Mouse (Mus musculus) megakaryocyte, adult 5-6 weeks (primary cell): ENCODE data around the gene Gm20388. TPM values are rescaled to one million over a fixed set of nuclear protein-coding genes. Genes with fewer than 3 reads are reported as not detected.

Experiments
- ATAC-seq: 2 replicates; pipeline ENCODE4 v1.8.0; 2016; ENCODE audit warnings: mild to moderate bottlenecking, inconsistent platforms; ENCODE audit not compliant: poor library complexity, severe bottlenecking
- total RNA-seq, 2 experiments: library from RNA; stranded (forward) in 1 of 2; stranded (reverse) in 1 of 2; fragments of 153-499, 151-499 nt in 1 of 2; fragments of 221-1000, 200-1000 nt in 1 of 2; gene quantifications; 2 replicates each; pipeline versions ENCODE4 v1.2.3 to v1.2.4; 2015 to 2017

Gene Gm20388
- total RNA-seq, 2 experiments from 2014 or later: 7.6 to 15.5 TPM

DNA sequence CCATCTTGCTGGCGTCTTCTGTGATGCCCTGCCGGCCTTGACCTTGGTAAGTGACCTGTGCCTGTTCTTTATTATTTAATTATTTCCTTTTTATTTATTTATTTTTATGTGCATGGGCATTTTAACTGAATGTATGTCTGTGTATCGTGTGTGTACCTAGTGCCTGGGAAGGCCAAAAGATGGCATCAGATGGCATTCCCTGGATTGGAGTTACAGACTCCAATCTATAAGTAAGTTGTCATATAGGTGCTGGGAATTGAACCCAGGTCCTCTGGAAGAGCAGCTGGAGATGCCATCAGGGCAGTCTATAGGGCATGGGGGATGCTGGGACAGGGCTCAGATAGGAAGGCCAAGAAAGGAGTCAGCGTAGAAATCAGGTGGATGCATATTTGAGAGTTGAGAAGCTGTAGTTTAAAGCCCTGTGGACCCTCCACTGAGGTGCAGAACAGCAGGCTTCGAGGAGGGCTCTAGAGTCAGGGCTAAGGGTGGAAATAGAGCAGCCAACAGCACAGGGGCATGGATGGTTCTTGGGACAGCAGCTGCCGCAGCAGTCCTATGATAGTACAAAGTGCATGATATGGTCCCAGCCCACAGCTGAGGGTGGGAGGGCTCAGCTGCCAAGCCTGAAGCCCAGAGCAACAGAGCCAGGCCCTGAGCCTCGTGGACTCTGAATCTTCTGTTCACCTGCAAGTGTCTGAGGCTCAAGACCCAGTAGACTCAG is 2450.2 kb downstream of the Gm20388 start, which contains the start of gene Trhr2:
Trhr2 (minus strand) TSS at position 51 of the 721 bp plus-strand sequence.
- ATAC-seq: no peak

DNA sequence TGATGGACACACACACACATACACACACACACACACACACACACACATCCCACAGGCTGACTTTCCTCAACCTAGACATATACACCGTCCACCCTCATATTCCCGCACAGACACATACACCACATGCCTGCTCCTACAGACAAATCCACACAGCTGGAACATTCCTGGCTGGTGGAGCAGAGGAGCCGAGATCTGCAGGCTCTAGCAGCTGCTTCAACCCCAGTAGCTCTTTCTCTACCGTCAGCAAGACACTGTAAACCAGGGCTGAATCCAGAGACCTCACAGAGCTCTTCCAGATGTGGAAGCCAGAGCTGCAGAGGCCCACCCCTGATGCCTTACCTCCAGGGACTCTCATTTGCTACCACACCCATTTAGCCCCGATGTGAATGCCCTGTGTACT is 2451.6 kb downstream of the Gm20388 start:
- ATAC-seq: no peak

DNA sequence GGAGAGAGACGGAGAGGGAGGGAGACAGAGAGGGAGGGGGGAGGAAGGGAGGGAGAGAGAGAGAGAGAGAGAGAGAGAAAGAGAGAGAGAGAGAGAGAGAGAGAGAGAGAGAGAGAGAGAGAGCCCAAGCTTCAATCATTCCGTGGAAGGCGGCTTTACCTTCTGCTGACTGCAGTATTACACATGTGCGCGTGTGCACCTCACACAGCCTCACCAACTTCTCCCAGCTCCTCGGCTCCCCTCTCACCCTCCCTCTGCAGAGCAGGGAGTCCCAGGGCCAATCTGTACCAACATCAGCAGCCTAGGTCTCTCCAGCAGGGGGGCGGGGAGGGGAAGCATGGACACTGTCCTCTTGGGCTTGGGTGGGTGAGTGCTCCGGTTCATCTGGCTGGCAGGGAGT is 2452.3 kb downstream of the Gm20388 start:
- ATAC-seq: no peak

DNA sequence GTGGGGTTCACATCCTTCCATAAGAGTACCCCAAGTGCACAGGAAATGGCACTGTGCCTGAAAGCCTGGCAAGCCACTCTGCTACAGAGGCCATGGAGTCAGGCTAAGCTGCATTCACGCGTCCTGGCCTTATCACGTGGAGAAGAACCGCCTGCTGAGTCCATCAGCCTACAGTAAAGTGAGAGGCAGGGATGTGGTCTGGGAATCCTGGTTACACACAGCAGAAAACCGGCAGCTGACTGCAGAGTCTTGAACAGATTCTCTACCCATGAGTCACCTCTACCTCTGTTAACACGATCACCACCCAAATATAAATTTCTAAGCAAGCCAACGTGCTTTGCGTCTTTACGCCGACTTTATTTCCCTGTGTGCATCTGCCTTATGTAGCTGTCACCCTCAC is 2457.9 kb downstream of the Gm20388 start:
- no peak for ATAC-seq

DNA sequence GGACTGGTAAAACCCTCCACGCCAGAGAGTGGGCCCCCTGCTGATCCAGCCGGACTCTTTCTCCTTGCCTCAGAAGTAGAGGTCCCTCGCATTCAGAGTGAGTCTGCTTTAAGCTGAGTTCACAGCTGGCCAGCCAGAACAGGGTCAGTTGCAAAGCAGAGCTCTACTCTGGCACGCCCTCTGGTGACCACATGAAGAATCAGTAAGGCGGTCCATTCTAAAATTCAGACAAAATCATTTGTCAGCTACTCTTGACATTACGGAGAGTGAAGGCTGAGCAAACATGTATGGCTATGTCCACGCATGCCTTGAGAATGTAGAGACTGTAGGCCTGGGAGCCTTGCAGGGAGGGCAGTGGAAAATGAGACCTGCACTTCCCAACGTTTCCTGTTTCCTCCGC is 2459.0 kb downstream of the Gm20388 start:
- ATAC-seq: peak; percentile 81

DNA sequence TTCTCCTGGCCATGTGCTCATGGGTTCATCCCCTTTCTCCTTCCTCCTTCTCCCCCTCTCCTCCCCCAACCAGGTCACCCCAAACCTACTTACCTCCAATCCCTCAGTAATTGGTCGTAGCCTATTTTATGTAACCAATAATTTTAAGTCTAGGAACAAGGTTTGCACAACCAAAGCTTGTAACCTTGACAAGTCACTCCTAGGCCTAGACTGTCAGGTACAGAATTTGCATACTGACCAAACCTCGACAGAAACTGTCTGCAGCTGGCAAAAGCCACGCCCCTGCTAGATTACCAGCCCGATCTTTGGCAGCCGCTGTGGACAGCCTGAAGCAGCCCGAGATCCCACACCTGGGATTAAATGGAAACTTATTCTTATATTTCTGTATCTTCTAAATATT is 2461.1 kb downstream of the Gm20388 start:
- ATAC-seq: no peak

DNA sequence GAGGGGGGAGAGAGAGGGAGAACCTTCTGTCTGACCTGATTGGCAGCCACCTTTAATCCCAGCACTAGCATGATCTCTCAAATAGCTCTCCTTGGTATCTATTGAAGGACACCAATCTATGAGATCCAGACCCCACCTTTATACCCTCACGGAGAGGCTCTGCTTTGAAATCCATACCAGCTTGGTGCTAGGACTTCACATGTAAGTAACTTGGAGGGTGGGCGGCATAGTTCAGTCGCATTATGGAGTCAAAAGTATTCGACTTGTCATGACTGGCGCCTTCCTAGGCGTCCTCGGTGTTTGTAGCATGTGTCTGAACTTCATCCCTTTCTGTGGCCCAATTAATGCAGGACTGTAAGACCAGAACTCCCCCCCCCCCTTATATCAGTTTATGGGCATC is 2464.7 kb downstream of the Gm20388 start:
- ATAC-seq: no peak

DNA sequence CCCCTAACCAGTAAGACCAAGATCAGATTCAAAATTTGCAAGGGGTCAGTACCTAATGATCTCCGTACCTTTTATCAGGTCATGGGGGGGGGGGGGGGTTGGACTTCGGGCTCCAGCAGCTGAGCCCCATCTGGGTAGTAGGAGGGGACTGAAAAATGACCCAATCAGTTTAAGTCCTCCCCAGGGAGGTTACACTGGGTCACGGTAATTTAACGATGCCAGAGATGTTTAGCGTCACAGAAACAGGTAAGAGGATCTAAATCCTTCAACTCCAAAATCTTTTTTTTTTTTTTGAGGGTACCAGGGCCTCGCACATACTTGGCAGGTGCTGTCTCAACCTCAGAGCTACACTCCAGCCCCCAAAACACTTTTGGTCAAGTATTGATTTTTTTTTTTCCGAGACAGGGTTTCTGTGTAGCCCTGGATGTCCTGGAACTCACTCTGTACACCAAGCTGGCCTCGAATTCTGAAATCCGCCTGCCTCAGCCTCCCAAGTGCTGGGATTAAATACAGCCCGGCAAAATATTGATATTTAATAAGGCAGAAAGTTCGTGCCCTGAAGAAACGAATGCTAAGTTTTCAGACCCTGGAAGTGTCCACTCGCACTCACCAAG is 2465.2 kb downstream of the Gm20388 start:
- no peak for ATAC-seq

DNA sequence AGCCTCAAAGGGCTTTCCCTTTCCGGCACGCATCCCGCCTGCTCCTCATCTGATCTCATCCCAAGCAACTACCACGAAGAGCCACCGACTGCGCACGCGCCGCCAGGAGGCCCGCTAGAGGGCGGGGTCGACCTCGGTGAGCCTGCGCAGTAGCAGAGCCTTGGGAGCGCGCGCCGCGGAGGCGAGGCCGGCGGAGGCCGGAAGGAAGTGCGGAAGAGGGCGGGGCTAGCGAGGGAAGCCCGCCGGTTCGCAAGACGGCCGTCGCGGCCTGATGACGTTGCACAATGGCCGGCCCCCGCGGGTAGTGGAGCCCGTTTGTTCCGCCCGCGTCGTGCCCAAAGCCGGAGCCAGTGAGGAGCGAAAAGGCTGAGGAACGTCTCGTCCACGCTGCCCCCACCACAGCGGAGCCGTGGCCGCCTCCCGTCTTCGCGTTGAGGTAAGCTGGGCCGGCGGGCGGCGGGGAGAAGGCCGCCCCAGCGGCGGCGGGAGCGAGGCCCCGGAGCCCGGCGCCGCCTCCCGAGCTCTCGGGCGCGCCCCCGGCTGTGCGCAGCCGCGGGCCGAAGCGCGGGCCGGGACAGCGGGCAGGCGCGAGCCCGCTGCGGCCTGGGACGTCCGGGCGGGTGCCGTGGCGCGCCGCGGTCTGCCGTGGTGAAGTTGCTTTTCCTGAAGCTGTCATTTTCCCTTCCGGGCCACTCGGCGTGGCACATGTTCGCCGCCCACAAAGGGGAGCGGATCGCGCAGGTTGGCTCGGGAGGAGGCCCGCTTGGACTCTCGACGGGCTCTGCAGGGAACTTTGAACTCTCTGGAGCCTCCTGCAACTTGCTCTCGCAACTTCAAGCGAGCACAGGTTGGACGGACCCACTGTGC is 2466.0 kb downstream of the Gm20388 start, which contains the start of gene Zc3h18:
Zc3h18 (plus strand) TSS at position 245 of the 867 bp plus-strand sequence.
- peak; percentile 99 for ATAC-seq

DNA sequence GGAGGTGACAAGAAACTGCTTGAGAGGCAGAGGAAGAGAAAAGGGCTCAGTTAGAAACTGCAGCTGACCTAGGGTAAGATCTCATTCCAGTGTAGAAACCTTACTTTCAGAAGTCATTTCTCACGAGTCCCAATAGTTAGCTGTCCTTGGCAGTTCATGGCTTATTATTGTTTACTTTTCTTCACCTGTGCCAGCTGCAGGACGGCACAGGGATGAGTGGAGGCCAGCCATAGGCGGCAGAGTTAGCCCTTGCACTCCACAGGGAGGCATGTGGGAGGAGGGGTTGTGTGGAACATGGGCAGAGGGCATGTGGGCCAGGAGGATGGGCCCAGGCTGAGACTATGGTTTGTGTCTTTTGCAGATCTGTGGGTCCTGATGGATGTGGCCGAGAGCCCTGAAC is 2472.4 kb downstream of the Gm20388 start:
- ATAC-seq: no peak

DNA sequence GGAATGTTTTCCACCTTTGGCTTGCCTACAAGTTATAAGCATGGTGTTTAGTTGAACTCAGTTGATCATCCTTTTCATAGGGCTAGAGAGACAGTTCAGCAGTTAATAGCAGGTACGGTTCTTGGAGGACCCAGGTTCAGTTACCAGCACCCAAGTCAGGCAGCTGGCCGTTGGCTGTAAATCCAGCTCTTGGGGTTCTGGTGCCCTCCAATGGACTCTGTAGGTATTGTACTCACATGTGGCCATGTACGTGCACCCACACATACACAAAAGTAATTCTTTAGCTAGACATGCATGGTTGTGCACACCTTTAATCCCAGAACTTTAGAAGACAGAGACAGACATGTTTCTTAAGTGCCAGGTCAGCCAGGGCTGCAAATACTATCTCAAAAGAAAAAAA is 2478.7 kb downstream of the Gm20388 start:
- no peak for ATAC-seq

DNA sequence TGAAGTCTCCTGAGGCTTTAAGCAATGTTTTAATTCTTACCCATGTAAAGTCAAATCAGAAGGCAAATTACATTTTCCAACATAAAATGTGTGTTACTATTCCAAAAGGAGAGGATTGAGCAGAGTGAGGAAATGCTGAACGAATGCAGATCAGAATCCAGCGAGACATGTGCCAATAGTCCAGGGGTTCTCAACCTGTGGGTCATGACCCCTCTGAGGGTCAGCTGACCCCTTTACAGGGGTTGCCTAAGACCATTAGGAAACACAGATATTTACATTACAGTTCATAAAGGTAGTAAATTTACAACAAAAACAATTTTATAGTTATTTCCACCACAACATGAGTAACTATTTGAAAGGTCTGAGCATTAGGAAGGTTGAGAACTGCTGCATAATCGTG is 2480.1 kb downstream of the Gm20388 start:
- no peak for ATAC-seq

DNA sequence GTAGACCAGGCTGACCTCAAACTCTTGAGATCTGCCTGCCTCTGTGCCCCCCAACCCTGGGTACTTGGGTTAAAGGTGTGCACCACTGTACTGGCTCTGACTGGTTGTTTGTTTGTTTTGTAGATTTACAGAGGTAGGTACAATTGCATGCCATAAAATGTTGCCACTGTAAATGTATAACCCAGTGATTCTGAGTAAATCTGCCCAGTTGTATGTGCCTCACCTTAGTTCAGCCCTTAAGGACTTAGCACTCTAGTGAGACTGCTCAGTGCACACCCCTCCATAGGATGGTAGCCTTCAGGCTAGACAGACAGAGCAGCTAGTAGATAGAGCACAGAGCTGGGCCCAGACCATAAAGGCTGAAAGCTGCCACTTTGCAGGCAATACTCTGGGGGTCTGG is 2483.1 kb downstream of the Gm20388 start:
- no peak for ATAC-seq

DNA sequence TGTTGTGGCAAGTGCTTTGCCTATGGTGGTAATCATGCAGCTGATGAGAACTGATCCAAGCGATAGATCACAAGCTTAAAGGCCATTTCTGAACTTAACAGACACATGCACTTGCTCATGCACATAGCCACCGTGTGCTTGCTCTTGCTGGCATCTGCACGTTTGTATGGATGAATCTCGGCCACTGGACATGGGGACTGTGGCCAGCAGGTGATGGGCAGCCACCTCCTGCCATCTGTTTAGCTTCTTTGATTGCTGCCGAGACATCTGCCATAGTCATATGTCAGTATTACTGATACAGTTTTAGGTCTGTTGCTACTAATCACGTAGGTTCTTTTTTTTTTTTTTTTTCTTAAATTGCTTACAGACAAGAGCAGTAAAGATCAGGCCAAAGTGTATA is 2484.7 kb downstream of the Gm20388 start:
- no peak for ATAC-seq

DNA sequence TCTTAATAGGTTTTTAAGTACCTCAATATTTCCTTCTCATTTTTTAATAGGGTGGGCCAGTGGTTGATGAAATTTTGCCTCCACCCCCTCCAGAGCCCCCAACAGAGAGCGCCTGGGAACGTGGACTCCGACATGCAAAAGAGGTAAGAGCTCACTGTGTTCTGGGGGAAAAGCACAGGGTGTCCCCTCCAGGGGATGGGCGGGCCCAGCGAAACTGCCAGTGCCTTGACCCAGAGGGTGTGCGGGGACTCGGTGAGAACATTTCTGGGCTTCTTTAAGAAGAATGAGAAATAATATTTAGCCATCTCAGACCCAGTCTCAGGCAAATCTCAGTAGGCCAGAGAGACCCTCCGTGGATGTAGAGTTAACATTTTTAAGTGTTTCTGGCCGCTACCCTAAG is 2487.5 kb downstream of the Gm20388 start:
- no peak for ATAC-seq

DNA sequence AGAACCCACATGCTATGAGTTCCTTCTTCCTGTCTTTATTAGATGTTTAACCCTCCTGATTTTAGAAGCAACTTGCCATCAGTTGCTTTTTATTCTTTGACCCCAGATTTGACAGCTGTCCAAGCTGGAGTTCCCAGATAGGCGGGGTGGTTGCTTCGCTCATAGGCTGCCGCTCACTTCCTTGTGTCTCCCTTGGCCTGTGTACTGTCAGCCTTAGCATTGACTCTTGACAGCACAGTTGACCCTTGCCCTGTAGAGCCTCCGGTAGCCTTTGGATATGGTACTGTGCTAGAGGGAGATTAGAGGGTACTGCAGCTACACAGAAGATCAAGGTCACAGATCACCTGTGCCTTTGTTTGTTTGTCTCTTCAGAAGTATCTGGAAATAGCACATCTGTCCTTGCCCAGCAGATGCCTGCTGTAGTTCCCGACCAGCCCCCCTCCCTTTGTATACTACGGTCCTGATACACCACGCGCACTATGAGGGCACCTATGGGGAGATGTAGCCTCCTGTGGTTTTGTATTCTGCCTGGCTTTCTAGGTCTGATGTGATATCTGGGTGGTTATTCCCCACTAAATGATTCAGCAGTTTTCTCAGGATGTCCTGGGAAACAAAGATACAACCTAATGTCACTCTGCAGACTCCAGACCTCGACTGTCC is 2494.6 kb downstream of the Gm20388 start:
- no peak for ATAC-seq

DNA sequence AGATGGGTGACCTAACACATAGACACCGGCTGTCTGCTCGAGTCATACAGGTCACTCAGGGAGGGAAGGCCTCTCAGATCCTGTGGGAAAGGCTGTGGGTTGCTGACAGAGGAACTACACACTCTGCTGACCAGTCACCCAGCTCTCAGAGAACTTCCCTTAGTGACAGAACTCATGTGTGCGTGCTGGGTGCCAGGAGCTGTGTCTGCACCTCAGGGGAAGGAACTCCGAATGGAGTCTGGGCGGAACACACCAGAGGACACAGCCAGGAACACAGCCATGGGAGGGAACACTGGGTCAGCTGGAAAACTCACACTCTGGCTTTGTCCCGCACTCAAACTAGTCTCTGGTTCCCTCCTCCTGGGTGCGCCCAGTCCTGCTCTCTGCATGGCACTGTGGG is 2497.0 kb downstream of the Gm20388 start:
- ATAC-seq: no peak

DNA sequence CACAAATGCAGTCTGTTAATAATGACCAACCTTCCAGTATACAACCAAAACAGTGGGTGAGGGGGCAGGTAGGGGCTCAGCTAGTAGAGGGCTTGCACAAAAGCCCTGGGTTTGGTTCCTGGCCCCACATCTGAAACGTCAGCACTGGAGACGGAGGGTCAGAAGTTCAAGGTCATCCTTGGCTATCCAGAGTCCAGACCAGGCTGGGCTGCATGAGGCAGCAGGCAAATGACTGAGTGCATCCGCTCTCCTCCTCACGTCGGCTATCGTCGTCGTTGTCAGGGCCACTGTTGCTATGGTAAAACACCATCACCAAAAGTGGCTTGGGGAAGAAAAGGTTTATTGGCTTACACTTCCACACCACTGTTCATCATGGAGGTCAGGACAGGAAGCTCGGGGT is 2503.7 kb downstream of the Gm20388 start:
- no peak for ATAC-seq

DNA sequence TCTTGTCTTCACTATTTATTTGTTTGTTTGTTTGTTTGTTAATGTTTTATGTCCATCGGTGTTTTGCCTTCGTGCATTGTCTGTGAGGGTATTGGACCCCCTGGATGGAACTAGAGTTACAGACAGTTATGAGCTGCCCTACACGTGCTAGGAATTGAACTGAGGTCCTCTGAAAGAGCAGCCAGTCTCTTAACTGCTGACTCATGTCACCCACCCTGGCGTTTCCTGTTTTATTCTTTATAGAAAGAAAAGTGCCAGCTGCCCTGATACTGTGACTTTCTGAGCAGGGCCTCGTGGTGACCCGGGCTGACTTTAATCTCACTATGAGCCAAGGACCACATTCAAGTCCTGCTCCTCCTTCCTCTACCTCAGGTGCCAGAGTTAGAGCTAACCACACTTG is 2504.9 kb downstream of the Gm20388 start:
- 0 out of 2 replicates have a peak, but pooled peaks have one; percentile 36 for ATAC-seq

DNA sequence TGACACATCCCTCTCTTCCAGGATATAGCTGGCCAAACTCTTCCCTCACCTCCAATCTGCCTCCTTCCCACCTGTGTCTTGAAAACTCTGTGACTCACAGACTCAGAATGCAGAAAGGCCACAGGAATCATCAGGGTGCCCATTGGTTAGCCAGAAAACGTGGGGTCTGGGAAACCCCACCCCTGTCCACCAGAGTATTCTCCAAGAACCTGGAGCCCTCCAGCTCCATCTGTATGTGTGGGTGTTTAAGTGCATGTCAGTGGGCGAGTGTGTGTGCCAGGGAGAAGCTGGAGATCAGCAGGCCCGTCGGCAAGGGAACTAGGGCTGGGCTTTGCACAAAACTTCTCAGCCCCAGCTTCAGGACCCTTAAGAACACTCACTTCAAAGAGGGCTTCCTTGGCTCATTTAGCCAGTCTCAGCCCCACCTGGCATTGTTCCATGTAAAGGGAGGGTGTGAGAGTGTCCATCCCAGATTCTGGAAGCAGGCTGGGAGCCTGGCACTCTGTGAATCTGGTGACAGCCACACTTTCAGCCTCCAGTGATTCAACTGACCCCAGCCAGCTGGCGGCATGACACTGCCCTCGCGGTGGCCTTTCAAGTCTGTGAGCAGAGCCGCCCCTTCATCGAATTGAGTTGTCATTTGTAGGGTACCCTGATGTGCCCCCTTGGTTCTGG is 2509.4 kb downstream of the Gm20388 start:
- ATAC-seq: no peak
